In the genomic region with DNA sequence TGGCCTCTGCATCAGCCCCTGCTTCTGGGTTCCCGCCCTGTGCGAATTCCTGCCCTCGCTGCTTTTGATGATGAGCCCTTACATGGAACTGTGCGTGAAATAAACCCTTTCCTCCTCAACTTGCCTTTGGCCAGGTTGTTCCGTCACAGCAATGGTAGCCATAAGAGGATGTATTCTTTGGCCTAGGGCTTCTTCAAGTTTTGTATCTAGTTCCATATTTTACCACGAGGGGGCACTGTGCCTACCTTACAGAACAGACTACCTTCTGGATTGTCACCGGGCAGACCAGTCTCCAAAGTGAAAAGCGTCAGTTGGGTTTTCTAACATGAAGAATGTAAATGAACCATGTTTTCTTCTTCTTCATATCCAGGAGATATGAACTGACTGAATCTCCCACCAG, we compare ENCODE assay signal across 8 mouse cellular contexts. TPM values are rescaled to one million over a fixed set of nuclear protein-coding genes. Genes with fewer than 3 reads are reported as not detected.
A peak's percentile ranks its signal among the peaks of the same experiment; 100 is the strongest.
DNase-seq lines count a peak whose midpoint lies in the region; ATAC-seq lines count a peak whose summit lies in the region.

No protein-coding gene starts in this region.

- ATAC-seq in liver, embryonic 12.5 days = no peak
- peak; percentile 32; the same call in 1 of the 2 replicates for ATAC-seq in forebrain, embryonic 15.5 days (replicated peaks)
- peak; percentile 54; the same call in 1 of the 2 replicates for ATAC-seq in neural tube, embryonic 14.5 days (ENCODE audit: low read depth)
- ATAC-seq in erythroid progenitor cell, adult 5-6 weeks (replicated peaks; ENCODE audit: low FRiP score, poor library complexity, severe bottlenecking) = no peak

- H3K4me1 ChIP-seq in liver, embryonic 12.5 days = no peaks in the 10 kb centered on the region
- no peaks in the 10 kb centered on the region for H3K4me1 ChIP-seq in forebrain, embryonic 15.5 days
- no peaks in the 10 kb centered on the region for H3K4me1 ChIP-seq in neural tube, embryonic 14.5 days (ENCODE audit: control insufficient read depth, insufficient read depth, low read length)

- intact Hi-C loops in left cerebral cortex, postnatal 4 days (cut with DNase I) = loop anchor here (10.0 kb wide), 1 partner anchor 172 kb away; no protein-coding TSS in a partner anchor

- no peak overlapping the region for H3K9ac ChIP-seq in liver, embryonic 12.5 days
- no peak overlapping the region for H3K9ac ChIP-seq in forebrain, embryonic 15.5 days (replicated peaks)
- H3K9ac ChIP-seq in neural tube, embryonic 14.5 days (replicated peaks; ENCODE audit: low read depth, low read length) = no peak overlapping the region

- H3K27me3 ChIP-seq in liver, embryonic 12.5 days (replicated peaks) = no peaks in the 10 kb centered on the region
- no peaks in the 10 kb centered on the region for H3K27me3 ChIP-seq in forebrain, embryonic 15.5 days
- H3K27me3 ChIP-seq in neural tube, embryonic 14.5 days (ENCODE audit: control insufficient read depth, insufficient read depth, low read length) = no peaks in the 10 kb centered on the region

- H3K36me3 ChIP-seq in liver, embryonic 12.5 days = no peaks in the 10 kb centered on the region
- H3K36me3 ChIP-seq in forebrain, embryonic 15.5 days = no peaks in the 10 kb centered on the region
- no peaks in the 10 kb centered on the region for H3K36me3 ChIP-seq in neural tube, embryonic 14.5 days (ENCODE audit: control insufficient read depth, insufficient read depth, low read length)

- H3K4me2 ChIP-seq in liver, embryonic 12.5 days = no peak overlapping the region
- no peak overlapping the region for H3K4me2 ChIP-seq in forebrain, embryonic 15.5 days (replicated peaks)
- no peak overlapping the region for H3K4me2 ChIP-seq in neural tube, embryonic 14.5 days (ENCODE audit: low read depth, low read length)

- H3K27ac ChIP-seq in liver, embryonic 12.5 days = no peak overlapping the region
- no peak overlapping the region for H3K27ac ChIP-seq in forebrain, embryonic 15.5 days (replicated peaks)
- no peak overlapping the region for H3K27ac ChIP-seq in neural tube, embryonic 14.5 days (ENCODE audit: low read depth, low read length)

- H3K9me3 ChIP-seq in liver, embryonic 12.5 days (replicated peaks) = no peaks in the 10 kb centered on the region
- no peaks in the 10 kb centered on the region for H3K9me3 ChIP-seq in forebrain, embryonic 15.5 days
- H3K9me3 ChIP-seq in neural tube, embryonic 14.5 days (ENCODE audit: control insufficient read depth, low read length) = no peaks in the 10 kb centered on the region

- DNase-seq in liver (peak; percentile 8), ZHBTc4 (ENCODE audit: low read depth, low spot score) (peak; percentile 75)
- DNase-seq in kidney, adult 18-20 months = peak; percentile 33
- peak; percentile 13 for DNase-seq in left cerebral cortex, postnatal 4 days

- WGBS in liver, embryonic 12.5 days (ENCODE audit: insufficient replicate concordance) = 35% methylated on average over 8 of the region's 8 CpGs
- 46% methylated on average over 8 of the region's 8 CpGs for WGBS in forebrain, embryonic 15.5 days
- 49% methylated on average over 8 of the region's 8 CpGs for WGBS in neural tube, embryonic 14.5 days

- no peak overlapping the region for H3K4me3 ChIP-seq in liver, embryonic 12.5 days
- no peak overlapping the region for H3K4me3 ChIP-seq in forebrain, embryonic 15.5 days
- no peak overlapping the region for H3K4me3 ChIP-seq in neural tube, embryonic 14.5 days (ENCODE audit: low read depth, low read length)

RNA-seq across cellular contexts. Expression of a gene that starts 58.7 kb away (rescaled TPM):
- polyA plus RNA-seq in liver, embryonic 12.5 days (2016; fragmentation: Nextera tagmentation; extraction: Ambion mirVana) = 8.1 and 9.3 TPM in 2 replicates
- polyA plus RNA-seq in forebrain, embryonic 15.5 days (2015; fragmentation: Nextera tagmentation; extraction: Ambion mirVana) = 3.2 and 3.5 TPM in 2 replicates
- 1 to 10 TPM; 6.6 to 7.0 TPM for total RNA-seq in left cerebral cortex, postnatal 4 days (2021)
- 37.1 and 39.0 TPM in 2 replicates for polyA plus RNA-seq in neural tube, embryonic 14.5 days (2014; fragmentation: Nextera tagmentation; extraction: Ambion mirVana)
- 2.2 and 8.8 TPM in 2 replicates for total RNA-seq in erythroid progenitor cell, adult 5-6 weeks (2015; ENCODE audit: low replicate concordance)
- 1.8 and 2.6 TPM in 2 replicates for total RNA-seq in erythroid progenitor cell, adult 5-6 weeks (2017; ENCODE audit: low replicate concordance)

Comparison
In these comparisons a context has a peak if more than half of its experiments do, and no peak if none do; other contexts are left out.
1. DNase-seq: peak in every context shown above with its lines; median percentile 75 in ZHBTc4; 33 in kidney, adult 18-20 months; 13 in left cerebral cortex, postnatal 4 days; 8 in liver.
2. ATAC-seq: peak in forebrain, embryonic 15.5 days (single experiment) and neural tube, embryonic 14.5 days (single experiment); none in liver, embryonic 12.5 days (single experiment) and erythroid progenitor cell, adult 5-6 weeks (single experiment).